Mouse (Mus musculus) v-Abl transformed pro-B cells (cell line): Measurements from ENCODE around the gene Olfr1183.
"Not testable (repeated sequence)": the region's sequence is repeated elsewhere in the genome, so short reads cannot be mapped to it uniquely, and the experiment has no call there.

Experiments used
- in situ Hi-C, 2 experiments: fragments of 400-800 bp; cut with MboI; formaldehyde crosslinking; loops; one replicate each; pipeline ENCODE4 v1.15.1; 2025; ENCODE audit not compliant: unreplicated experiment in 2 of 2

Gene Olfr1183

GRCm38 (mm10) chr2:88454567-88454966 lies at the start of gene Olfr1183:
Gene Olfr1183, plus strand, starts transcription at chr2:88454867.
- in situ Hi-C loops: not testable (repeated sequence)

DNA sequence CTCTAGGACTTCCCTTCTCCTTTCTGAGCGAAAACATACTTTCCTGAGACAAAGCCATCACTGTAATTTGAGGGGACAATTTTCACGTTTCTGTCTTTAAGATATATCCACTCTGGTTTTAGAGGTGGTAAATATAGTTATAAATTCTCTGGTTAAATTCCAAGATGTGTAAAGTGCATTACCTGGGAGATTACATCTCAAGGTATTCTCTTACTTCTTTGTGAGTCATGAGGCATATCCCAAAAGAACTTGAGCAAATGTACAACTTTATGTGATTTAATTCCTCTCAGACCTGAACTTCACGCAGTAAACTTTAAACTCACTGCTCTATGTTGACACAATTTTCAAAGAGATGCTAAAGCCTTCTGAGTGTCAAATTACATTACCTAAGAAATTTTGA lies 48.3 kb upstream of the Olfr1183 start, which contains the start of gene Olfr1179:
Olfr1179 (minus strand) TSS at position 101 of the 400 bp plus-strand sequence.
- in situ Hi-C loops: no loop called here

GRCm38 (mm10) chr2:88419051-88419450 lies 35.6 kb upstream of the Olfr1183 start, which contains the start of gene Olfr1180:
Gene Olfr1180, minus strand, starts transcription at chr2:88419151.
- in situ Hi-C loops: no loop called here

- in situ Hi-C loops: no loop called here
Measured at GRCm38 (mm10) chr2:88426071-88426470, 28.6 kb upstream of the Olfr1183 start, which contains the start of gene Olfr1181. Gene Olfr1181, minus strand, starts transcription at chr2:88426171.

DNA sequence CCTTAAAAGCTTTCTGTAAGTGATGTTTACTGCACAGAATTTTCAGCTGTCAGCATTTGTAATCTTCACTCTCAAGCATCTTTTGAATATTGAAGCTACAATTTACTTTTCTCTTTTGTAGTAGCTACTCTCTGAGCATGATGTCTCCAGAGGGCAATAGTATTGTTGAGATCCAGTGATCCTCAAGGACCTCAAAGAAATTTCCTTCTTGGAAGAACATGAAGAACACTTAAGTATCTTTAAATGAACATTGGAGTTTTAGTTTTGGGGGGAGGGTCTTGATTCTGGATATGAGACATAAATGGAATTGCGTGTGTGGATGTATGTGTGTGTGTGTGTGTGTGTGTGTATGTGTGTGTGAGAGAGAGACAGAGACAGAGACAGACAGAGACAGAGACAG lies 5.6 kb upstream of the Olfr1183 start, which contains the start of gene Gm13757:
Gm13757 (minus strand) TSS at position 101 of the 400 bp plus-strand sequence.
- in situ Hi-C loops: no loop called here

DNA sequence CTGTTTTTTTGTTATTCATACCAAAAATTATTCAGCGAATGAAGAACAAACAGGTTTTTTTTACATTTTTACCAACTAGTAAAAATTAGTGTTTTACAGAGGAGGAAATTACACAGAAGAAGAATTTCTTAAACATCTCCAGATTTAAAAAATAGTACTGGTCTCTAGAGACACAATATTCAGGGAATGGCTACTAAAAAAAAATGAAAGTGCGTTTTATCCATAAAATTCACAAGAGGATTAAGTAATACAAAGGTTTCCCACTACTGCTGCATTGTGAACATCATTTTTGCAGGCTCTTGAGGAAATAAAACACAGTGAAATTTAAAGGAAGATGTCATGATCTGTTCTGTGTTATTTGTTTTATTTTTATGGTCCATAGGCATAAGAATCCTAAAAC lies 28.6 kb downstream of the Olfr1183 start, which contains the start of gene Olfr1184:
Olfr1184 (plus strand) TSS at position 301 of the 400 bp plus-strand sequence.
- in situ Hi-C loops: no loop called here

DNA sequence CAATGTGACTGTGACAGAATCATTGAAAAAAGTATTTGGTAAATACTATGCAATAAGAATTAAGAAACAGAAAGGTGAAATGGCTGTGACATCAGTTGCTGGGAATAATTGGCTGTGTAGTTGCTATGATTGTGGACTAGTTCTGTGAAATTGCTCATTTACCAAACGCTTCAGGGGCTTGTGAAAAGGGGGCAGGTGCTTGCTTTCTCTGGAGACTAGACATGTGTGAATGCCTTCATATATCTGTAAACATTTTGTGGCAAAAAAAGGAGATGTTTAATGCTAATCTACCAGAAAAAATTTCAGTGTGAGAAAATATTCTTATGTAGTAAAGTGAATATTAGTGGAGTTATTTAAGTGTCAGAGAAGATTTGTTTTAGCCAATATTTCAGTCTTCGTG lies 38.4 kb downstream of the Olfr1183 start, which contains the start of gene Olfr1185-ps1:
Olfr1185-ps1 (plus strand) TSS at position 301 of the 400 bp plus-strand sequence.
- in situ Hi-C loops: no loop called here

GRCm38 (mm10) chr2:88518251-88518650 lies 63.6 kb downstream of the Olfr1183 start, which contains the start of gene Olfr1186:
Gene Olfr1186, plus strand, starts transcription at chr2:88518551.
- in situ Hi-C loops: no loop called here
